Mouse (Mus musculus) thymus, adult 2 months (tissue): ENCODE results near the gene Krt10.

Source experiments
- CTCF ChIP-seq: fragments of 200-500 bp; IDR thresholded peaks from 2 replicates; pipeline ENCODE4 v1.5.1; 2012; ENCODE audit warnings: mild to moderate bottlenecking, control low read depth, low read length, moderate library complexity, borderline replicate concordance; ENCODE audit not compliant: control insufficient read depth, poor library complexity, insufficient read depth; ENCODE audit errors: extremely low read depth
- POLR2A ChIP-seq: fragments of 200-500 bp; IDR thresholded peaks from 2 replicates; pipeline ENCODE4 v1.6.1; 2012; ENCODE audit warnings: mild to moderate bottlenecking, low read length, control low read depth, moderate library complexity; ENCODE audit not compliant: control insufficient read depth, poor library complexity, insufficient read depth; ENCODE audit errors: extremely low read depth

GRCm38 (mm10) chr11:99364412-99364811, 24.8 kb downstream of the Krt10 start:
- TF ChIP-seq CTCF (no peak), POLR2A (no peak)
